Mouse (Mus musculus) cerebellum, adult 2 months (tissue): Measurements from ENCODE around the gene Ptges3.

Experiments used
- CTCF ChIP-seq: fragments of 200-500 bp; IDR thresholded peaks from 2 replicates; pipeline ENCODE4 v1.5.1; 2011; ENCODE audit warnings: low read depth, mild to moderate bottlenecking, control low read depth, low read length, moderate library complexity, borderline replicate concordance; ENCODE audit not compliant: insufficient read depth
- POLR2A ChIP-seq: fragments of 200-500 bp; IDR thresholded peaks from 2 replicates; pipeline ENCODE4 v1.6.1; 2011; ENCODE audit warnings: low read length, control low read depth, borderline replicate concordance; ENCODE audit not compliant: insufficient read depth

GRCm38 (mm10) chr10:128089842-128090241 is 31.1 kb downstream of the Ptges3 start:
- TF ChIP-seq CTCF (no peak), POLR2A (no peak)
